Mouse (Mus musculus) left cerebral cortex, postnatal 10 days (tissue): ENCODE data around the gene Nell2. TPM values are rescaled to one million over a fixed set of nuclear protein-coding genes. Genes with fewer than 3 reads are reported as not detected.

Source experiments
- DNase-seq, 2 experiments: peaks; one replicate each; pipeline ENCODE4 v3.0.0; 2021 to 2022; ENCODE audit warnings: low spot score in 2 of 2, mixed read lengths in 1 of 2; ENCODE audit errors: extremely low spot score in 1 of 2
- intact Hi-C: fragments of 180-260 bp; cut with DNase I; formaldehyde crosslinking; loops from one replicate; pipeline ENCODE4 v1.15.1; 2025
- total RNA-seq, 2 experiments: library from RNA; stranded (reverse); gene quantifications; 2 replicates each; pipeline ENCODE4 v1.2.3; 2021

Nell2 gene
- total RNA-seq, 2 experiments from 2014 or later = 518 to 542 TPM

DNA sequence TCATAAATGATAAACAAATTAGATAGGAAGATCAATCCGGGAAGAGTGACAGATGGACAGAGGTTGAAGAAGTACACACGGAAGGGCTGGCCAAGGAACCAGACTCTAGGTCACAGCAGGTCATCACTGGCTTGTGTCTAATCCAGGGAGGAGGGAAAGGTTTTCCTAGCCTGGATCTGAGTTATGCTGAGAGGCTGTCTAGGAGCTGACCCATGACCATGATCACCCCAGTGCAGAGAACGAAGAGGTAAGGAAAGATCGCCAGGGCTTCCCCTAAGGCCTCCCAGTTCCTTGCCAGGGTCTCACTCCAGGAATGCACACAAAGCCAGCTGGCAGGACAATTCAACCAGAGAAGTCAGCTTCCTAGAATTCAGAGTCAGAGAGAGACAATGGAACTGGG lies 139.4 kb downstream of the Nell2 start:
- DNase-seq = no peak
- intact Hi-C loops = no loop called here

DNA sequence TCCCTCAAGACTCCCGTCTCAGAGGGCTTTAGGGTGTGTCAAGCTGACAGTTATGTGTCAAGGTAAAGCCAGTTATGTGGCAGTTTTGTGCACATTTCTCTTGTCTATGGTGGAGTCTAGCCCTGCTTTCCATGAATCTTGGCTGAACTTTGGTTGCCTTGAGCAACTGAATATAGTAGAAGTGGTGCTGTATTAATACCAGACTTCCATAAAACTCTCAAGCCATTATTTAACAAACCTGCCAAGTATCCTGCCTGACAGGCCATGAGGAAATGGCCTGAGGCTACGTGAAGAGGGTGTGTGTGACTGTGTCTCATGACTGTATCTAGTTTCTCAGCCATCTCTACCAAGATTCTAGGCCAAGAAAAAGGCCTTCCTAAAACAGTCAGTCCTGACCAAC lies 147.5 kb downstream of the Nell2 start:
- DNase-seq = no peak
- intact Hi-C loops = no loop called here

DNA sequence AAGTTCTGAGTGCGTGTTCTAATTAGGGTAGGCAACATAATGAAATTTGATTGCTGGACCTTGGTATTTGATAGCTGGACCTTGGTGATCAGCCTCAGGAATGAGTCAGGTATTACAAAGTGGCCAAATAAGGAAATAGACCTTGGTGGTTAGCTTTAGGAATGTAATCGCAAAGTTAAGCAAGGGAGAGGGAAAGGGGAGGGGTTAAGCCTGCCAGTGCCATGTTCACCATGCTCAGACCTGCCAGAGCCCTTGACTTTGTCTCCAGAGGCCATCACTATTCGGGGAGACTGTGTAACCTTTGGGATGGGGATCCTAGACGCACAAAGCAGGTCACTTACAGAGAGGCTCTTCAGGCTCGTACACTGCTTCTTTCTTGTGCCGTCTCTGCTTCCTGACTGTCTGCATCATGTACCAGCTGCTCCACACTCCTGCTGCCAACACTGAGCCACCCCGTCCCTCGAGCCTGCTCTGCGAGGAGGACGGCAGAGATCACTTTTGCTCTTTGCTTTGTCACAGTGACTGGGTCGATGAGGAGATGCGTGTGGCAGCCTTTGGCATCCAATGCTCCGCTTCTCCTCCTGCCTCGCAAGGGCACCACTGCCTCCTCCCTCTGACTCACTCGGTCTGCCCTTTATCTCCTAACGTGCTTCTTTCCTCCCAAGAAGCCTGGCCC lies 157.5 kb downstream of the Nell2 start:
- intact Hi-C loops = no loop called here
- DNase-seq = peak; percentile 21 to 23

DNA sequence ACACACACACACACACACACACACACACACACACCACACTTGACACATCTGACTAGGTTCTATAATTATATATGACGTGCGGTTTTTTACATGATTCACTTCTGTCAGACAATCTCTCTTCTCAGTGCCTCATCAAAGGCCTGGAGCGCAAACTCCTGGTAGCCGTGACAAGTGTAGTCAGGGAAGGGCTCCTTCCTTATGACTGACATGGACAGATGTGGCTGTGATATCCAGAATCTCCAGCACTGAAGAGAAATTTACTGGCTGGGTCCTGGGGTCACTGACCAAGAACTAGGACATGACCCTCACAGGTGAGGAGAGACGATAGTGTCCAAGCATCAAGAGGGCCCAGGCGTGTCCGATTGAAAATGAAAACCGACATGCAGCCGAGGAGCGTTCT lies 160.2 kb downstream of the Nell2 start:
- no peak for DNase-seq
- intact Hi-C loops = no loop called here

DNA sequence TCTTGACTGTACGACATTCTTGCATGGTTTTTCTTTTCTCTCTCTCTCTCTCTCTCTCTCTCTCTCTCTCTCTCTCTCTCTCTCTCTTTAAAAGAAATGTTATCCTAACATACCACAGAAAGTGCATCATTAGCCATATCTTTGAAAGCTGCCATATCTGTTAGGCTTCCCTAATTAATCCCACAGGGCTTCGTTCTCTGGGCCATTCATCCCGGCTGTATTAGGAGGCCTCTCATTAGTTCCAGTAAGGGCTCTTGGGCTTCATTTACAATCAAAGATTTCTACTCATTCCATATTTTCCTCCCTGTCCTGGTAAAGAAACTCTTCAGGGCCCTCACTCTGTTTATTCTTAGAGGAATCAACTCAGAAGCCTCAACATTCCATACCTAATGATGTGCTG lies 161.9 kb downstream of the Nell2 start:
- DNase-seq = no peak
- intact Hi-C loops = no loop called here

DNA sequence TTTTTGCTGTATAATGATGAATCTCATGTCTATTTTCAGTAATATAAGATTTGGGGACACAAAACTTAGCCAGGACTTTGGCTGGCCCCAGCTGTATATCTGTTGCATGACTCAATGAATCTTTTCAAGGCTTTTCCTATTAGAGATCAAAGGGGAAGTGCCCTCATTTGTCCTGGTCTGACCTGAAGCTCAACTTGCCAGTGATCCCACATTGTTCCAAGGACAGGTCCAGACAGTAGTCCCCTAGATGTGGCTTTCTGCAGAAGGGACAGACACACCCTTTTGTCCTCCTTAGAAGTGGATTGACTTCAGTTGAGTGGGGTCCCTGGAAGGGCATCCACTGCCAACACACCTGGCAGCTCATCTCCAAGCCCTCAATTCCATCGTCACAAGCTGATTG lies 173.6 kb downstream of the Nell2 start:
- intact Hi-C loops = no loop called here

DNA sequence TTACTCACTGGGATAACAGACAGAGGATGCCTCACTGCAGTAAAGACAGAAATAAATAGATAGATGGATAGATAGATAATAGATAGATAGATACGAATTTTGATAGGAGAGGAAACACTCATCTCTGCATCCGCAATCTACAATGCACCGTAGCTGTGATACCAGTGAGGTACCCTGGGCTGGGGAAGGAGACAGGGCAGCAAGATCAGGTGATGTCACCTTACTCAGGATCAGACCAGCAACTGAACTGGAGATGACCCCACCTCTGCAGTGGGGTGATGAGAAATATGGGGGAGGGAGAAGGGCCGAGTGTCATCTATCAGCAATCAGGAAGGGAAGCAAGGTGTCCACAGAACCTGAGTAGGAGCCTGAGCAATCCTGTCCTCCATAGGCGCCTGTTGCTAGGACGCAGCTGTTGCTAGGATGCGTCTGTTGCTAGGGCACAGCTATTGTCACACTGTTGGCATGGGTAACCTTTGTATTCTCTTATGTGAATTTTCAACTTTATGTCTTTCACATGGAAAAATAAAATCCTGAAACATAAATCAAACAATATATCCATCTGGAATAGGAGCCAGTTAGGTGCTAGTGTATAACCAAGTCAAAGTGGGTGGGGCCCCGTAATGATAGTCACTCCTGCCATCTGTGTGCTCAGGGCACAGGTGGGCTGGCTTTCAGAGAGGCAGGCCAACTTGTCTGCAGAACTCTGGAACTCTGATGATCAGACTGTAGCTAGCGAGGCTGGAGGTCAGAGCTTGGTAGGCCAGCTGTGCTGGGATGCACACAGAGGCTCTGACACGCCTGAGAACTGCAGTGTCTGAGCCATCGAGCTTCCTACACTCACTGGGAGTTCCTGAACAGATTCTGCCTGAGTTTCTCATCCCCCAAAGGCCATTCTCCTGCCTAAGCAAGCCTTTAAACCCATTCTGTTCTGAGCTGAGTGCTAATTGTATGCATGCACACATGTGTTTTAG lies 193.7 kb downstream of the Nell2 start:
- intact Hi-C loops = no loop called here
- no peak for DNase-seq

More for the DNA sequence above, 173.6 kb downstream of the Nell2 start:
- DNase-seq = no peak

DNA sequence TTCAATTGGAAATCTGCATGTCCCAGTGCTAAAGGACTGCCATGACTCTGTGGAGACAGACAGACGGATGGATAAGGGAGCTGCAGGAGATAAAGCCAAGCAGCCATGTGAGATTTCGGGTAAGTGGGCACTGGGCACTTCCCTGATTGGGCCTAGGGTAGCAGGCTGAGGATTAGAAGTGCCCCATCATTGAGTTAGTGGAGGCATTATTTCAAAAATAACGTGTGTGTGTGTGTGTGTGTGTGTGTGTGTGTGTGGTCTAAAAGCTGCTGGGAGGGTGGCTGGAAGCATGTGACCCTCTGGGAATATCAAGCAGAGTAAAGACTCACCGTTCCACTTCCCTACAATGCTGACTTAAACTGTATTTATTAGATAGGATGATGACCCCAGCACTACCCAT lies 195.1 kb downstream of the Nell2 start:
- intact Hi-C loops = no loop called here
- no peak for DNase-seq

DNA sequence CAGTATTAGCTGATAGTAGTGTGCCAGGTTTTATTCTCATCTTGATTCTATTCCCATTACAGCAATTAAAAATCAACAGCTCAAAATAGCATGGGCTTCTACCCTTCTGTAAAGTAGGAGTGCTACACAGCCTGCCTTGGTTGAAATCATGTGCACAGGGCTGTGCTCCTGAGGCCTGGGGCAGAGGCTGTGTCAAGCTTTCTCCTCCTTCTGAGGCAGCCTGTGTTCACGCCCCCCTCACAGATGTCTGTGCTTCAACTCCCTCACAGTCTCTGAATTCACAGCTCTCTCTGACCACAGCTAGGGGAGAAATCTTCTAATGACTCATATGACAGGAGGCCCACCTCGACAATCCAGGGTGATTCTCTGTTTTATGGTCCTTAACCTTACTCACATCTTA lies 197.4 kb downstream of the Nell2 start:
- intact Hi-C loops = no loop called here
- DNase-seq = no peak

DNA sequence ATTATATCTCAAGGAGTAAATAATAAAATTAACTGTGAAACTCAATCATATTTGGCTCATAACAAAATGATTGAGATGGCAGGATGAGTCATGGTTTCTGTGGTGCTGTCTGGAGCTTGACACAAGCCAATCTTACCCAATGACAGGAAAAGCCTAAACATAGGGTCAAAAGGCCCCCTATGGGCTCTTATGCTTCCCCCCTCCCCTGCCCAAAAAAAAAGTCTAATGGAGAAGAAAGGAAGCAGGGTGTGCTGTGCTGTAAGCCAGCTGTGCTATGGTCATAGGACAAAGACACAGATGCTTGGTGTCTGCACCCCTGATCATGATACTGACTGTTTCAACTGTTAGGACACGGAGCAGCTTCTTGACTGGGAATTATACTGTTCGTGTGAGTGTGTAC lies 205.6 kb downstream of the Nell2 start:
- no peak for DNase-seq
- intact Hi-C loops = no loop called here

DNA sequence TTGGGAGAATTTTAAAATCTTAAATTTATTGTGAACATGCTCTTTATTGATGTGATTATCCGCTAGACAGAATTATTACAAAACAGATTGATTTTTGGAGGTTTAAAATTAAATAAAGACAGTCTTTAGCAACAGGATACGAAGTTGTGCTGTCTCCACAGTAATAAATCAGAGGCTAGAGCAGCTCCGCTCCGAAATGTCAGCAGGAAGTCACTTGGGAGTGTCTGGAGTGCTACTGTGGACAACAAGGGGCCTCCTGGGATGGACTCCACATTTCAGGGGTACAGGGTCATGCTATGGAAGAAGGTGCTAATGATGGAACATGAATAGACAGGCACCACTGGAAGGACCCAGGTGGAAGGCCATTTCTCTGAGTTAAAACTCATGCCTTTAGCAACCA lies 211.7 kb downstream of the Nell2 start:
- no peak for DNase-seq

DNA sequence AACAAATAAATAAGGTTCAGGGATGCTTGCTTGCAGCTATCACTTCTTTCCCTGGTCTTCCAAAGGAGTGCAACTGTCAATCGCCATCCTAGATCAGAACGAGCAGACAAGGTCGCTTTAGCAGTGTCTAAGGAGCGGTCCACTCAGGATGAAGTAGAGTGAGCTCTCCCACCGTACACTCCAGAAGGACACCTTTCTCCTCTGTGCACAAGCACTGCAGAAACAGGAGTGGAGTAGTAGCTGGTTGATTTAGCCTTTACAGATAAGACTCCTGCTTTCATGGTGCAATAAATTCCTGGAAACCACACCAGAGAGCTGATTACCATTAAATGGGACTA lies 213.6 kb downstream of the Nell2 start:
- no peak for DNase-seq
- intact Hi-C loops = no loop called here

More for the DNA sequence above, 211.7 kb downstream of the Nell2 start:
- intact Hi-C loops = no loop called here

DNA sequence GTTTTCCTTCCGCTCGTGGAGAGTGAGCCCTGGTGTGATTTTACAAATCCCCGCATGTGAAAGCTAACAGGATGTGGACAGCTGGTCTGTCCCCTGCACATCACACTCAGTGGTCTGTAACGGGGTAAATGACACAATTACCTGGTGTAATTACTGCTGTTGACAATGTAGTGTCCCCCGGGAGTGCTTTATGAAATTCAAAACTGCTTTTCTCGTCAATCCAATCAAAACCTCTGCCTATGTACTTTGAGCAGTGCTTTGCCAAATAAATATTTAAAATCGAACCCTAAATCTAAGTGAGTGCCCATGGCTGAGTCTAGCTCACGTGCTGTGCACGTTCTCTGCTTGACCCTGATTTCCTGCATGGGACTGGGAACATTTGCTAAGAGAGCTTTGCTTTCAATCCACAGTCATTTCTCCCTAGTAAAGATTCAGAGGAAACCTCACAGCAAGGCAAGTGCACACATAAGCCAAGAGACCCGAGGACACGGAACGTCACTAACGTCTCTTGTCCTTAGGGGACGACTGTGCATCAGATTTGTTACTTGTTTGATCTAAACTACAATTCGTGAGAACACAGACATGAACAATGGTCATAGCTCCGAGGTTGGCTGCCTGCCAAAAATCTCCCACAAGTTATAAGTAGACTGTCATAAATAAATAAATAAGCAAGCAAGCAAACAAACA lies 214.1 kb downstream of the Nell2 start:
- intact Hi-C loops = no loop called here
- DNase-seq = no peak

DNA sequence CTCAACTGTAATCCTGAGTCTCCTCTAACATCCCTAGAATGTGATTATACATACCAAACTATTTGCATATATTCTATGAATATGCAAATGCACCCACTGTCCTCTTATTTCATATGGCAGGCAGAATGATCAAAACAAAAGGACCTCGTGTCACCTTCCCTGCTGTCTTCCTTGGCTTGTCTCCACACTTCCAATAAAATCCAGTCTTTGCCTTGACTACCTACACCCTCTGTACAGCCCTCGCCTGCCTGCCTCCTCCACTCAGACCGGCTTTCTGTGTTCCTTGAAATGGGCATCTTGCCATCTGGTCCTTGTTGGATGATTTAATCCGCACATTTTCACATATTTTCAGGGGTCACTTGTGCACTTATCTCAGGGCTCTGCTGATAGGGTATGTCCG lies 215.1 kb downstream of the Nell2 start:
- intact Hi-C loops = no loop called here
- DNase-seq = no peak

DNA sequence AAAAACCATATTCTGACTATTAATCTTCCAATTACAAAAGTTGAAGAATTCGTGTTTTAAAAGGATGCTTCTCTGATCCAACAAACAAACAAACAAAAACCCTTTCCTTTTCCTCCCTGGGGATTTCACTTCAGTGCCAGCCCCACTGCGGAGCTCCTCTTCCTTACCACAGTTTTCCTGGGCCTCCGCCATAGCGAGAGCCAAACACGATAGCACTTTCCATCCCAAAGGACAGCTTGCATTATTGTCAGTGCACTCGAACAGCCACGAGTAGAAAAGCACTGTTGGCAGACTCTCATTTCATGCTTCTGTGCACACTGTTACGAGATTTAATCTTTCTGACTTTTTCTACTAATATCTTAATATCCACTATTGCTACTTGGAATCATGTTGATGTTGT lies 224.3 kb downstream of the Nell2 start:
- no peak for DNase-seq
- intact Hi-C loops = no loop called here

DNA sequence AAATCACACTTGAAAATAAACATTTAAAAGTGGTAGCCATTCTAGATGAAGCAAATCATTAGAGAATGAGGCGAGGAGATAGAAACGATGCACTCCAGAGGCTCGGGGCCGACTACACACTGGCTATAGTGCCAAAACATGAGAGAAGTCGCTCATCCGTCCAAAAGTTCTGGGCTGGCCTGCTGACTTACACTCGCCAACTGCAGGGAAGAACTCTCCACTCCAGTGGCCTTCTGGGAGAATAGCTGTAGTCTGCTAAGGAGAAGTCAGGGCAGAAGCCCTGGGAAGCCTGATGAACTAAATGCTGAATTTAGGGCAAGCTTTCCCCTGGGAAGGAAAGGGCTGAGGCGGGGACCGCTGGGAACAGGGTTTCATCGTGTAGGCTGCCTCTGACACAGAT lies 231.8 kb downstream of the Nell2 start:
- intact Hi-C loops = no loop called here

DNA sequence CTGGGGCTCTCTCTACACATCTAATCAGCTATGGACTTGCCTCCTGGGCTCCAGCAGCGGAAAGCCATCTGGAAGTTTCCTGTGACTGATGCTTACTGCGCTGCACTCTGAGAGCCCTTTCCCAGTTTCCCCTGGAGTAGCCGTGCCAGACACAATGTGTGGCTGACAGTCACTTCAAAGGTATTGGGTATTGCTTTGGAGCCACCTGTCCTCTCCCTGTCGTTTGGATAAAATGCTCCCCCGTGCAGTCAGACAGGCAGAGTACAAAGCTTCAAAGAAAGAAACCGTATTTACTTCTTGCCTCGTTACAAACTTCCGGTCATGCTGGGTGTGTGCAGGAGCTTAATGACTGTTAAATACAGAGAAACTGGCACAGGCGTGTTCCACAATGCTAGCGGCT lies 239.3 kb downstream of the Nell2 start:
- DNase-seq = no peak
- intact Hi-C loops = no loop called here

More for the DNA sequence above, 231.8 kb downstream of the Nell2 start:
- DNase-seq = no peak

DNA sequence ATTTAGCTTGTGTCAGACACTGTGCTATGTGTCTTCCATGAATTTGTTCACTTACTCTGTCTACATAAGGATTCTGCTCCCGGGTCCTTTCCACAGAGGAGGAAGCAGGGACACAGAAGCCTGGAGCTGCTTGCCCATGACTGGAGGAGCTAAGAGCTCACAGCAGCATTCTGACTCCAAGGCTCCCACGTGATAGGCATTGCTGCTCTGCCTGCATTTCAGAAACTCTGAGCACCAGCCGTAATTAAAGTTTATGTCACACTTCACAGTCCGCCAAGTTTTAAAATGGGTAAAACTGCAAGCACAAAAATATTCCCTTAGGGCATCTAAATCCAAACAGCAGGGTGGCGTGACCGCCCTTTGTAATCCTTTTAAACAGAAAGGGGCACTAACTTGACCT lies 243.2 kb downstream of the Nell2 start:
- peak in 1 of 2 experiments; percentile 27 for DNase-seq
- intact Hi-C loops = no loop called here

DNA sequence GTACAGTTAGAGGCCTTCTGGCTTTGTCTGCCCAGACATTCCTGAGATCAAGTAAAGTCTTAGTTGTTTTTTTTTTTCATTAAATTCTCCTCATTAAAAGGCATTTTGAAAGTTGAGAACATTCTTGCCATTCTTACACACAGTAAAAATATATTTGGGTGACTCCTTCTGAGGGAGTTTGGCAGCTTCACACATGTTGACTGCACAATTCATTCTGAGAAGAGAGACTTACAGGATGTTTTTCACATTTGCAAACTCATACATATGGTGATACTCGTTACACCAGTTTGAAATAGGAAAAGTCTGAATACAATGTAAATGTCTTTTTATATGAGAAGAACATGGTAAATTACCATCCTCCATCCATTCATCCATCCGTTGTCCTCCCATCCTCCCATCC lies 247.4 kb downstream of the Nell2 start:
- intact Hi-C loops = no loop called here
- no peak for DNase-seq

DNA sequence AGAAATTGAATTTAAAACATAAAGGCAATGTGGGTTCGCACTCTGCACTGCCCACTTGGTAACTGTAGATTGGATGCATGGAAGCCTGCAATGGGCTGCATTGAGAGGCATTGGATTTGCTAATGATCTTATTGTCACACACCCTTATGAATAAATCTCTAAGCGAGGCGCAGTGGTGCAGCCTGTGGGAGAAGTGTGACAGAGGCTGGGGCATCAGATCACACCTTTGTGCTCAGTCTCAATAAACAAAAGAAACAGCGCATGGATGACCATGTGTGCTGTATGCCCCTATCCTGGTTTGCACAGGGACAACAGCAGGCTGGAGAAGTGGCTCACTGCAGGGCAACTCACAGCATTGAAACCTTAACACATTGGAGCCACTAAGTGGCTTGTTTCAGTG lies 250.4 kb downstream of the Nell2 start:
- no peak for DNase-seq
- intact Hi-C loops = loop anchor here (10.0 kb wide), 1 partner anchor 247 kb away; the partner anchor contains the start of gene Nell2
